Mouse (Mus musculus) embryo, embryonic 10.5 days (tissue): ENCODE results near the gene Gfer.
A peak's percentile ranks its signal among the peaks of the same experiment; 100 is the strongest.
"Not testable (repeated sequence)": the region's sequence is repeated elsewhere in the genome, so short reads cannot be mapped to it uniquely, and the experiment has no call there.

Source experiments
- DNase-seq: peaks from one replicate; pipeline ENCODE4 v3.0.0-alpha.2; 2015; ENCODE audit warnings: low spot score

The Gfer gene

GRCm38 (mm10) chr17:24722220-24722924 lies 26.4 kb upstream of the Gfer start:
- DNase-seq = peak; percentile 24

- not testable (repeated sequence) for DNase-seq
Measured at GRCm38 (mm10) chr17:24721383-24721955, 25.5 kb upstream of the Gfer start.

GRCm38 (mm10) chr17:24720616-24721015 lies 24.7 kb upstream of the Gfer start:
- peak; percentile 15 for DNase-seq

- peak; percentile 99 for DNase-seq
Measured at GRCm38 (mm10) chr17:24719494-24720222, 23.7 kb upstream of the Gfer start.

- not testable (repeated sequence) for DNase-seq
Measured at GRCm38 (mm10) chr17:24718938-24719337, 23.0 kb upstream of the Gfer start.

- DNase-seq = no peak
Measured at GRCm38 (mm10) chr17:24717943-24718342, 22.0 kb upstream of the Gfer start, which contains the start of the genes Rnf151 and Rps2. Gene Rnf151, minus strand, starts transcription at chr17:24718063. Gene Rps2, plus strand, starts transcription at chr17:24718116.

- DNase-seq = no peak
Measured at GRCm38 (mm10) chr17:24716166-24716682, 20.3 kb upstream of the Gfer start.

- no peak for DNase-seq
Measured at GRCm38 (mm10) chr17:24715556-24715955, 19.6 kb upstream of the Gfer start.

- peak; percentile 64 for DNase-seq
Measured at GRCm38 (mm10) chr17:24708646-24709045, 12.7 kb upstream of the Gfer start.

GRCm38 (mm10) chr17:24707801-24708425 lies 12.0 kb upstream of the Gfer start:
- peak; percentile 46 for DNase-seq

- peak; percentile 96 for DNase-seq
Measured at GRCm38 (mm10) chr17:24706982-24707800, 11.2 kb upstream of the Gfer start, which contains the start of gene Tbl3. Gene Tbl3, minus strand, starts transcription at chr17:24707660.

- DNase-seq = no peak
Measured at GRCm38 (mm10) chr17:24705821-24706220, 9.9 kb upstream of the Gfer start.

- no peak for DNase-seq
Measured at GRCm38 (mm10) chr17:24701251-24701650, 5.3 kb upstream of the Gfer start.

GRCm38 (mm10) chr17:24699473-24699872 lies 3.5 kb upstream of the Gfer start:
- no peak for DNase-seq

- DNase-seq = no peak
Measured at GRCm38 (mm10) chr17:24698715-24699114, 2.8 kb upstream of the Gfer start.

GRCm38 (mm10) chr17:24697985-24698384 lies 2.0 kb upstream of the Gfer start:
- peak; percentile 26 for DNase-seq

GRCm38 (mm10) chr17:24695326-24696010 lies 488 bp downstream of the Gfer start:
- DNase-seq = peak; percentile 27

GRCm38 (mm10) chr17:24692385-24692784 lies 3.6 kb downstream of the Gfer start:
- no peak for DNase-seq

GRCm38 (mm10) chr17:24689251-24690081 lies 6.5 kb downstream of the Gfer start, which contains the start of gene Syngr3:
Gene Syngr3, minus strand, starts transcription at chr17:24689955.
- peak; percentile 35 for DNase-seq

GRCm38 (mm10) chr17:24687599-24687998 lies 8.4 kb downstream of the Gfer start:
- no peak for DNase-seq
